Mouse (Mus musculus) G1E (cell line): ENCODE measurements around the gene Rnasel.

Source experiments
- CTCF ChIP-seq: IDR thresholded peaks from 2 replicates; pipeline ENCODE4 v1.5.1; 2012; ENCODE audit warnings: low read depth, low read length, inconsistent platforms, mixed read lengths
- GATA1 ChIP-seq: IDR thresholded peaks from 2 replicates; pipeline ENCODE4 v1.6.1; 2012; ENCODE audit warnings: borderline replicate concordance, low read length, inconsistent platforms, mixed read lengths
- POLR2AphosphoS5 ChIP-seq: IDR thresholded peaks from 2 replicates; pipeline ENCODE4 v1.6.1; 2012; ENCODE audit warnings: low read depth, low read length, inconsistent platforms; ENCODE audit not compliant: insufficient replicate concordance
- TAL1 ChIP-seq: conservative IDR thresholded peaks from 2 replicates; pipeline ENCODE4 v1.6.1; 2012; ENCODE audit warnings: low read depth, low read length, inconsistent platforms, mixed read lengths

DNA sequence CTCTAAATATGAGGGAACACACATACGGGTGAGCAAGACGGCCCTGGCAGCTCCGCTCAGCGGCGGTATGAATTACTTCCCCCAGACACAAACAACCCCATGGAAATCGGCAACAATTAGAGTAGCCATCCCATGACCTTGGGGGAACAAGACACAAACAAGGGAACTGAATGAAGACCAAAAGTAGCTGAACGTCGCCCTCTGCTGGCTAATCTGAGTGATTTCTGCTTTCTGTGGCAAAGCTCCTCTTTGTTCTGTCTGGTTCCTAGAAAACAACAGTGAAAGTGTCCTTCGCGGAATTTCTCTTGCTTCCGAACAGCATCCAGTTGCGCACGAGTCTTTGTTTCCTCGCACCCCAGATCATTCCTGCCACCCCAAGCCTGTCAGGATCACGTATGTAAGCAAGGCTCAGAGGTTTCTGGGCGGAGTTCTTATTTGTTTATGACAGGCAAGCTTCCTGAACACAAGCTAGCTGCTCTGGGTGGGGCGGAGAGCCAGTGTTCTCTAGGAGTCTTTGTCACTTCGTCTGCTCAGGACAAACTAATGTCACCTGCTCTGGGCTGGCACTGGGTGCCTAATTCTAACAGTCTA, at the start of gene Rnasel:
- peak; percentile 69 for TF ChIP-seq CTCF
- no peak for TF ChIP-seq GATA1
- TF ChIP-seq TAL1: no peak
- TF ChIP-seq POLR2AphosphoS5: no peak
